Mouse (Mus musculus) c-Kit-positive CD71-negative TER-119-negative erythroid progenitor cells, embryonic 14.5 days (primary cell): ENCODE measurements around the gene Itgb4.

Source experiments
- DNase-seq: peaks from one replicate; pipeline ENCODE4 v3.0.0-alpha.2; 2013; ENCODE audit warnings: low read depth

Gene Itgb4

DNA sequence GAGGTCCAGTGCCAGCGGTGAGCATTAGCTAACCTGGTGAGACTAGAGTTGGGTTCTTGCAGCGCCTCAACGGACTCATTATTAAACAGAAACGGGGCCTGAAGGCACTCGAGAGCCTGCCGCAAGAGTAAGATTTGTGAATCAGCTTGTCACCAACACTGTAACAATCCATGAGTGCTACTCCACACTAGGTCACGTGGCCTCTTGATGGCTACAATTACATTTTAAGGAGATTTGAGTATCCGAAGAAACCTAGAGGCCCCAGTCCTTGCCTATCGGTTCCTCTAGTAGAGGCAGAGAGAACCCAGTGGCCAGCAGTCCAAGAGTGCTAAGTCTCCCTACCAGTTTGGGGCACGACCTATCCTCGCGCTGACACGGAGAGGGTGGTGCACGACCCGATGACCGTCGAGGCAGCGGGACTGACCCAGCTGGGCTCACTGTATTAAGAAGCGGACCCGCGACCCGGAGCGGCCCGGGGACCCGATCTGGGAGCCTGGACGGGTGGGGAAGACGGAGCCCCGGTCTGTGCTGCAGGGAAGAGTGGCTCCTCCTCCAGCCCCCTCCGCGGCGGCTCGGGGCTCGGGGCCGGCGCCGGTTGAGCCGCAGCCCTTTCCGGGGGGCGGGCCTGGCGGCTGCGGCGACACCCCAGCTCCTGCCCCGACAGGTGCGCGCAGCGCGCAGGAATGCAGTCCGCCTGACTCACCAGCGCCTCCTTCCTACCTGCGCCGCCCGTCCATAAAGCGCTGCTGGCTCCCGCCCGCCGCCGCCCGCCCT lies at the start of gene Itgb4:
Gene Itgb4, plus strand, starts transcription at position 401 of the 774 bp plus-strand sequence.
- no peak for DNase-seq

DNA sequence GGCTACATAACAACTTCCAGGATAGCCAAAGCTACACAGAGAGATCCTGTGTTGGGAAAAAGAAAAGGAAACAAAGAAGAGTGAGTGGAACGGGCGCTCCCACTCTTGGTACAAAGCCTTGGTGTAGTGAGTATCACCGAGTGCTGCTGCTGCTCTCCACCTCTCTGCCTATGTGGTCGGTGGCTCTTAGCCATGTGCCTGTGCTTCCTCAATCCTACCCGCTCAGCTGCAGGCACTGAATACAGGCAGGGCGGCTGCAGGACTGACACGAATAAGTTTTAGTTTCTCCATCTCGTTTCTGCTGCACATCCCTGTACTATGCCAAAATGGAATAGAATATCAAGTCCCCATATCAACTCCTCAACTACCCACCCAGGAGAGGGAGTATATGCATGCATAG lies 45.5 kb upstream of the Itgb4 start:
- DNase-seq, result no peak

DNA sequence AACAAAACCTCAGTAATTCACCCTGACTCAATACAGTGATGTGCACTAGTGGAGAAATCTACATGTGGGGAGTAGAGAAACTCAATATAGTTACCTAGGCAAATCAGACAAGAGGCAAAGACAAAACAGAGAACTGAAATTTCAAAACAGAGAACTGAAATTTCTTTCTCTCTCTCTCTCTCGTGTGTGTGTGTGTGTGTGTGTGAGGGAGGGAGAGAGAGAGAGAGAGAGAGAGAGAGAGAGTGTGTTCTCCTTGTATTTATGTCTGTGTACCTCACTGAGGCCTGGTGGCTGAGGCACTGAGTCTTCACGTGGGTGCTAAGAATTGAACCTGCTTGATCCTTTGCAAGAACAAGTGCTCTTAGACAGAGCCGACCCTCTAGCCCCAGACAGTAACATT lies 44.7 kb upstream of the Itgb4 start:
- no peak for DNase-seq

DNA sequence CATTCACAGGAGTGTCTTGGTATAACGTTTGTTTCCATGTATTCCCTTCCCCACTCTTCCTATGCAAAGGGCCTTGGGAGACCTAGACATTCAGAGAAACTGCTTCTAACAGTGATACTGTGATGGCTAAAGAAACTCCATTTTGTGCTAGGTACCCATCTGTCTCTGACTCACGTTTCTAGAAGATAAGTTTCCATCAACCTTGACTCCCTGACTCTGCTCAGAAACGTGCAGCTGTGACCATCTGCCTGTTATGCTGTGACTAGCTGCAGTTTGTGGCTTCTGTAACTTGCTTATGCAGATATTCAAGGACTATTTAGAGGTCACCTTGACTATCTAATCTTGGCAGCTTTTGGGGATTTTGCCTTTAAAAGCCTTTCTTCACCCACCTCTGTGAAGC lies 43.3 kb upstream of the Itgb4 start:
- DNase-seq, result no peak

DNA sequence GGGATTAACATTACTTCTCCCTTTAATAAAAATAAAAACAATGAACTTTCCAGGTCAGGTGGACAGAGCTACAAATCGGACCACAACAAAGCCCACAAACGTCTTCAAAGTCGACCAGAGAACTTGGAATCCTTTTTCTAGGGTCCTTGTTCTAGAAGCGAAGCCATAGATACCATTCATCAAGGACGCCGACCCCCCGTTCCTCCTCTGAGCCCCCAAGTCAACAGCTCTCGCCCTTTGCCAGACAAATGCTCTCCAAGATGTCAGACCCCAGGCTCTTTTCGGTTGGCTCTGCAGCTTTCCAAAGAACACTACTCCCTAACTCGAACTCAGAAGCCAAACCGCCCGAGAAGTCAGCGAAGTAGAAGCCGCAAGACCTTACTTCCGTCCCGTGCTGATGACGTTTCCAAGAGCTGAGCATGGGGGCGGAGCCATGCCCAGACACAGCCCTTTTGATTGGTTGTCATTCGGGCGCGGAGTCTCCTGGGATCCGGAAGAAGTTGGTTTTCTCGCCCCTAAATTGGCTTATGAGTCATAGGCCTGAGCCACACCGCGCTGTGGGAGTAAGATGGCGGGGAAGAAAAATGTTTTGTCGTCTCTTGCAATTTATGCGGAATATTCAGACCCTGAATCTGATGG lies 41.3 kb upstream of the Itgb4 start, which contains the start of the genes Sap30bp and Recql5:
Gene Sap30bp, plus strand, starts transcription at position 175 of the 639 bp plus-strand sequence.
Gene Recql5, minus strand, starts transcription at position 370 of the 639 bp plus-strand sequence.
- peak; percentile 99 for DNase-seq

DNA sequence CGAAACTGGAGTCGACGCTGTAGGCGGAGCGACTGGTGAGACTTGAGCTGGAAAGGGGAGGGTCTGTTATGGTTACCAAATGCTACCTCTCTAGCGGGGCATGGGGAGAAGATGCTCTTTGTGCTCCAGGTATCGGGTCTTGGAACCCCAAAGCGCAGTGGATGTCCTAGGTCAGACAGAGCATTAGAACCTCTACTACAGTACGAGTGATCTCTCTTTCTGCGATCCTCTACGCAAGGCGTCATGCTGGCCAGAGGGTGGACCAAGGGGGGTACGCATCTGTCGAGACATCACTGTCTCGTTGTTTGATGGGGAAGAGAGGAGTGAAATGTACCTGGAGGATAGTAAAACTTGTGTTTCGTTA lies 40.8 kb upstream of the Itgb4 start:
- DNase-seq, result no peak

GRCm38 (mm10) chr11:115939690-115940329 lies 34.7 kb upstream of the Itgb4 start:
- DNase-seq, result peak; percentile 63

GRCm38 (mm10) chr11:115941980-115942379 lies 32.5 kb upstream of the Itgb4 start:
- no peak for DNase-seq

- no peak for DNase-seq
These were observed 29.3 kb upstream of the Itgb4 start for GRCm38 (mm10) chr11:115945247-115945646.

- no peak for DNase-seq
These were observed 28.2 kb upstream of the Itgb4 start for GRCm38 (mm10) chr11:115946221-115946828.

GRCm38 (mm10) chr11:115948316-115948715 lies 26.2 kb upstream of the Itgb4 start:
- no peak for DNase-seq

GRCm38 (mm10) chr11:115950719-115951118 lies 23.8 kb upstream of the Itgb4 start:
- DNase-seq, result no peak

GRCm38 (mm10) chr11:115954712-115955111 lies 19.8 kb upstream of the Itgb4 start:
- no peak for DNase-seq

DNA sequence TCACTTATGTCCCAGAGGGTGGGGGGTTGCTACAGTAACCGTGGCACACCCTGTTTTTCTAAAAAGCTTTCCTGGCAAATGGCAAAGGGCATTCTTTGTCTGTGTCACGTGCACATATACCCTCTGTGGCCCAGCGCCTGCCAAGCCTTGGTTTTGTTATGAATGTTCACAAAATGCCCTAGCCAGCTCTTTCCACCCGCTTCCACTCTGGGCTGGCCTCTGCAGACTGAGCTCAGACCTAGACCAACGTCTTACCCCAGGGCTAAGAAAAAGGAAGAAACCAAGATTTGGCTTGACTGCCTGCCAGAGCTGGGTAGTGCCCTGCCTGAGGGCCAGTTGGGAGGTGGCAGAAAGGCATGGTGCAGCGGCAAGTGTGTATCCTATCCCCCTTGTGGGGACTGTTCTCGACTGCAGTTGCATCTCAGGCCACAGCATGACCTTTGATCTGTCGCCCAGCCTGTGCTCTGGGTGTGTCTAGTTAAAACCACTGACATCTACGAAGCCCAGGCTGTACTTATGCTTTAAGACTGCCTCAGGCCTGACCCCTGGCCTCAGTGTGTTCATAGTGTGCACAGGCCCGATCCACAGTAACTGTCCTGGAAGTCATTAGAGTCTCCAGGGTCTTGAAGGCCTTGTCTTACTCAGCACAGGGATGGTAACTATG lies 19.2 kb upstream of the Itgb4 start:
- no peak for DNase-seq

DNA sequence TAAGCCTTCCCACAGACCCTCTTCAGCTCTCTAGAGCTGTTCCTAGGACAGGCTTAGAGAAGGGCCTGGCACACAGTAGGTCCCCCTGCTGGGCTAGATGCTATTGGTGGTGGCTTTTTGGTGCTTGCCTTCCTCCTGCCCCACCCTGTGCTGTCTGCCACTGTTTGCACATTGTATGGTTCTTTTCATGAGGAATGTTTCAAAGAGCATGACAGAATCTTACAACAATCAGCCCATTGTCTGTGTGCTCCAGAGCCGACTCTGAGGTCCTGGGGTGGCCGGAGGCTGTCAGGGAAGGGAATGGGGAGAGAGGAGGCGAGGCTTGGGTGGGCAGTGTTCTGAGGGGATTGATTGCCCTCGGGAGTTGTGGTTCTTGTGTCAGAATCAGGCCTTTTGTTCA lies 18.1 kb upstream of the Itgb4 start:
- DNase-seq, result no peak

GRCm38 (mm10) chr11:115957971-115958370 lies 16.5 kb upstream of the Itgb4 start:
- no peak for DNase-seq

- DNase-seq, result no peak
These were observed 15.5 kb upstream of the Itgb4 start for GRCm38 (mm10) chr11:115959018-115959417.

GRCm38 (mm10) chr11:115962651-115963412 lies 11.7 kb upstream of the Itgb4 start:
- DNase-seq, result no peak

GRCm38 (mm10) chr11:115964977-115965604 lies 9.4 kb upstream of the Itgb4 start:
- peak; percentile 25 for DNase-seq

DNA sequence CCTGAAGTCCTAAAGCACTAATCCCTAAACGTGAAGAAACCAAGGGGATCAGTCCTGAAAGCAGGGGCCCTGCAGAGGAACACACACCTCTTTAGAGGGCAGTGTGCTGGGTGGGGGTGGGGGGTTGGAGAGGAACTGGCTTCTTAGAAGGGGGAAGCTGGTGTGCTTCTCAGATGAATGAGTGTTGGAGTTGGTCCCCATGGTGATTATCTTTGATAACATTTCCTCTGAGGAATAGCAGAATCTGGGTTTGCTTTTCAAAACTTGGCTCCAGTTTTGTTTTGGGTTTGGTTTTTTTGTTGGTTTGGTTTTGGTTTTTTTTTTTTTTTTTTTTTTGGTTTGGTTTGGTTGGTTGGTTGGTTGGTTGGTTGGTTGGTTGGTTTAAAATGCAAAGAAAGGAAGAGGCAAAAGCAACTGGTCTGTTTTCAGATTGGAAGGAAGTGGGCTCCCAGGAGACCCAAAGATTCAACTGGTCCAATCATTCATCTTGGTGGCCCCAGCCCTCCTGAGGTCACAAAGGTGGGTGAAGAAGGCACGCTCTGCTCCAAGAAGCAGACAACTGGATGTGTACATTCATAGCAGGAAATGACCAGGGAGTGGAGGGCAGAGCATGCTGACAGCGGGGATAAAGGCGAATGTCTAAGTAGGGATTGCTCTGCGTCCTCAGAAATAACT lies 5.6 kb upstream of the Itgb4 start:
- DNase-seq, result peak; percentile 22
